Mouse (Mus musculus) limb, embryonic 12.5 days (tissue): ENCODE measurements at regions not wholly inside any gene's neighbourhood (a gene's known extent, or its start where the extent isn't known, plus 50 kb on each side); places are given as distances from the start of the nearest gene placed in this dataset.

ENCODE experiments used
- ATAC-seq: fragments of 200-750 bp; cut with Nextera tagmentation; 2 replicates; pipeline ENCODE4 v1.8.0; 2017; ENCODE audit warnings: low read depth, moderate TSS enrichment; ENCODE audit not compliant: insufficient number of reproducible peaks, insufficient read depth, low FRiP score, low TSS enrichment
- H3K27ac ChIP-seq: fragments of 300-500 bp; sonication (generic); 2 replicates; pipeline ENCODE4 v1.5.1; 2016; ENCODE audit warnings: mild to moderate bottlenecking, moderate library complexity
- H3K27me3 ChIP-seq: fragments of 300-500 bp; sonication (generic); 2 replicates; pipeline ENCODE4 v1.6.1; 2016; ENCODE audit warnings: mild to moderate bottlenecking, moderate library complexity
- H3K36me3 ChIP-seq: fragments of 300-500 bp; sonication (generic); 2 replicates; pipeline ENCODE4 v1.6.1; 2016; ENCODE audit warnings: mild to moderate bottlenecking, moderate library complexity
- H3K4me1 ChIP-seq: fragments of 300-500 bp; sonication (generic); replicated peaks from 2 replicates; pipeline ENCODE4 v1.6.1; 2016
- H3K4me2 ChIP-seq: fragments of 300-500 bp; sonication (generic); 2 replicates; pipeline ENCODE4 v1.6.1; 2016; ENCODE audit warnings: mild to moderate bottlenecking, moderate library complexity
- H3K4me3 ChIP-seq: fragments of 300-500 bp; sonication (generic); replicated peaks from 2 replicates; pipeline ENCODE4 v1.5.1; 2016; ENCODE audit warnings: mild to moderate bottlenecking
- H3K9ac ChIP-seq: fragments of 300-500 bp; sonication (generic); replicated peaks from 2 replicates; pipeline ENCODE4 v1.6.1; 2016; ENCODE audit warnings: mild to moderate bottlenecking, moderate library complexity
- H3K9me3 ChIP-seq: fragments of 300-500 bp; sonication (generic); 2 replicates; pipeline ENCODE4 v1.6.1; 2016; ENCODE audit warnings: mild to moderate bottlenecking, moderate library complexity
- WGBS: fragments of 180-500 bp; shearing (Covaris S2); methylation state at CpG from one replicate; pipeline ENCODE4 v1.1.7; 2016; 5-methylcytosine and 5-hydroxymethylcytosine counted together

DNA sequence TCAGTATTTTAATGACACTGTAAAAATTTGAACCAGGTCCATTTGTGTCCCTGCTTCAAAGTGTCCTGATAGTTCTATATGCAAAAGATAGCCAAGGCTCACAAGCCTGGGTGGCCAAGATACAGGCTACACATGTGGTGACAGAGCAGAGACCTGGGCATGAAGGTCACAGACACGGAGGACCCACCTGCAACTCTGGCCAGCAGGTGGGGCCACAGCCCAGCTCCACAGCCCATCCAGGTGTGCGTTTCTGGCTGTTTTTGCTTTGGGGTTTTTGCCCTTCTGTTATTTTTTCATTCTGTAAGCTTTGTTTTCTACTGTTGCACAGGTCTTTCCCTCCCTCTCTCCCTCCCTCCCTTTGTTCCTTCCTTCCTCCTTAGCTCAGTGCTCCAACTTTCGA lies 399.4 kb upstream of the Rora start:
- ATAC-seq = no peak
- no peaks in the 10 kb centered on the region for H3K36me3 ChIP-seq
- H3K4me3 ChIP-seq = no peak overlapping the region
- no peak overlapping the region for H3K9ac ChIP-seq
- H3K4me2 ChIP-seq = no peak overlapping the region
- H3K27me3 ChIP-seq = no peaks in the 10 kb centered on the region
- no peaks in the 10 kb centered on the region for H3K9me3 ChIP-seq
- WGBS = 58% methylated on average over 3 of the region's 3 CpGs
- H3K27ac ChIP-seq = no peak overlapping the region
- 0 out of 2 replicates have a peak, but pooled peaks cover under 1% of the 10 kb centered on the region for H3K4me1 ChIP-seq

DNA sequence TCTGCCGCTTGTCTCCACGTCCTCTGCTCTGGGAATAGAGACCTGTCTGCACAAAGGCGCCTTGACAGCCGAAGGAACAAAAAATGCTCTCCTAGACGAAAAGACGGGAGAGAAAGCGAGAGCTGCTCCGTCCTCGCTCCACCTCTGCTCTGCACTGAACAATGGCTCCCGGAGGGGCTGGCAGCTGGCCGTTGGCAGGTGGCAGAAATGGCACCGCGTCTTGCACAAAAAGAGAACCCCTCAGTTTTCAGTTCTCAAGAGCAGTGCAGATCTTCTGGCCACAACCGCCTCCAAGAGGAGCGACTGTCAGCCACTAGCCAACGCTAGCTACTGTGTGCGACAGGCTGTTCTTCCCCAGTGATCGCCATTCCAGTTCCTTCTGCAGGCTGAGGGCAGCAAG lies 385.0 kb upstream of the Rora start:
- Histone ChIP-seq H3K27ac (no peak overlapping the region), H3K4me2 (no peak overlapping the region), H3K4me1 (no peaks in the 10 kb centered on the region), H3K9me3 (no peaks in the 10 kb centered on the region), H3K27me3 (no peaks in the 10 kb centered on the region), H3K36me3 (no peaks in the 10 kb centered on the region), H3K4me3 (no peak overlapping the region), H3K9ac (no peak overlapping the region)
- WGBS = 87% methylated on average over 18 of the region's 18 CpGs
- no peak for ATAC-seq

DNA sequence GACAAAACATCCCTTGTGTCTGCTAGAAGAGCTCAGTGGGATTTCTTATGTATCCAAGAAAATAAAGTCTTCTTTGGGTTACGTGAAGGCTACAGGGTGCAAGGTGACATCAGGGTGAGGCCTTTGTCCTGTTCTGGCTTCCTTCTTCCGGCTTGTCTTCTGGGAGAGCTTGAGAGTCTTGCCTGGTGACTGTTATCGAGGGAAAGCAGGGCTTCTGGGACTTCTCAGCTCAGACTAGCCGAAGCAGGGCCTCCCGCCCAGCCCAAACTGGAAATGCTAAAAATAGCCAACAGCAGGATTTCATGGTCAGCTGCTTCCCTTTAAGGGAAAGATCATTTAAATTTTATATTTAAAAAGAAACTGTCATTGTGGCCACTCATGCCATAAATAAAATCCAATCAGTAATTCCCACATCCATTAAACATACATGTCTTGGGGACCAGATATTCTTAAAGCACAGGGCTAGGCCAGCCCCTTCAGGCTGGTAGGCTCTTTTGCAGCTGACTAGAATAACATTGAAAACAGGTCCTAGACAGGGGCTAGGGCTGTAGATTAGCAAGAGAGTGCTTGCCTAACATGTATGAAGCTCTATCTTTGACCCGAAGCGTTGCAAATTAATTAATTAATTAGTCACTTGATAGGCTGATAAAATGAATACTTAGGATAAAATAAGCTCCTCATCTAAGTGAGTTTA lies 351.2 kb upstream of the Rora start:
- Histone ChIP-seq H3K9ac (no peak overlapping the region), H3K9me3 (no peaks in the 10 kb centered on the region), H3K4me3 (no peak overlapping the region), H3K27ac (no peak overlapping the region), H3K4me1 (no peaks in the 10 kb centered on the region), H3K4me2 (no peak overlapping the region), H3K36me3 (no peaks in the 10 kb centered on the region), H3K27me3 (peaks cover 3% of the 10 kb centered on the region; the same call in 1 of the 2 replicates)
- 73% methylated on average over 7 of the region's 7 CpGs for WGBS
- no peak for ATAC-seq

DNA sequence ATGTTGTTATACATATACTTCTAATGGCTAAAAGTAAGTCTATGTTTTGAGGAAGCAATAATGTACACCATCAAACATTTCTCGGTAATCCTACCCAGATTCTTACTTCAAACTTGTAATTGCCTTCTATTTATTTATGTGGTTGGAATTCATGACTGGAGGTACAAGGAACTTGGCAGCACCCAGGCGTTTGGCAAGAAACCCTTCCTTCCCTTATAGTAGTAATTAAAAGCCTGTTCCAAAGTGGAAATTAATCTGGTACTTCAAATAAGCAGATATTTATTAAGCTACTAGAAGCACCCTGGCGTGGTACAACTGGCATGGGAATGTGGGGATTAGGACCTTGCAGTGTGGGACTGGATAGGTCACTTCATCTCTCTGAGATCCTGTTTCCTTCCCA lies 322.9 kb upstream of the Rora start:
- no peak overlapping the region for H3K9ac ChIP-seq
- no peaks in the 10 kb centered on the region for H3K36me3 ChIP-seq
- H3K27me3 ChIP-seq = no peaks in the 10 kb centered on the region
- no peak for ATAC-seq
- no peak overlapping the region for H3K4me3 ChIP-seq
- no peak overlapping the region for H3K4me2 ChIP-seq
- no peaks in the 10 kb centered on the region for H3K9me3 ChIP-seq
- no peak overlapping the region for H3K27ac ChIP-seq
- H3K4me1 ChIP-seq = no peaks in the 10 kb centered on the region
- WGBS = 72% methylated on average over 3 of the region's 3 CpGs

DNA sequence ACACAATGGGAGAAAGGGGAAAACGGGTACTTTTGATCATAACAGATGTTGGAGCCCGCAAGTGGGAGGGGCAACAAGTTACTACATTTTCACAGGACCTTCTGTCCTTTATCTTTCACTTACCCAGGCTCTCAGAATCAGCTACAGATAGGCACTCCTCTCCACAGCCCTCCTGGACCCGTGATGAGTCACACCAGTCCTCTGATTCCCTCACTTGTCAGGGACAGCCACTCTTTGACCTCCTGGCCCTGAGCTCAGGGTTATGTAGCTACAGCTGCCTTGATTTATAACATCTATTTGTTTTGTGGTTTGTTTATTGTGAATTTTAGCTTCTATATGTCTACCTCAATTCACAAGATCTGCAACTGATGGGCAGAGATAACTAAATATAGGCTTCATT lies 312.7 kb upstream of the Rora start:
- H3K27me3 ChIP-seq = 0 out of 2 replicates have a peak, but pooled peaks cover 3% of the 10 kb centered on the region
- 53% methylated on average over 3 of the region's 3 CpGs for WGBS
- no peak overlapping the region for H3K4me2 ChIP-seq
- H3K27ac ChIP-seq = no peak overlapping the region
- H3K9me3 ChIP-seq = no peaks in the 10 kb centered on the region
- H3K36me3 ChIP-seq = no peaks in the 10 kb centered on the region
- ATAC-seq = no peak
- no peaks in the 10 kb centered on the region for H3K4me1 ChIP-seq
- H3K9ac ChIP-seq = no peak overlapping the region
- no peak overlapping the region for H3K4me3 ChIP-seq

DNA sequence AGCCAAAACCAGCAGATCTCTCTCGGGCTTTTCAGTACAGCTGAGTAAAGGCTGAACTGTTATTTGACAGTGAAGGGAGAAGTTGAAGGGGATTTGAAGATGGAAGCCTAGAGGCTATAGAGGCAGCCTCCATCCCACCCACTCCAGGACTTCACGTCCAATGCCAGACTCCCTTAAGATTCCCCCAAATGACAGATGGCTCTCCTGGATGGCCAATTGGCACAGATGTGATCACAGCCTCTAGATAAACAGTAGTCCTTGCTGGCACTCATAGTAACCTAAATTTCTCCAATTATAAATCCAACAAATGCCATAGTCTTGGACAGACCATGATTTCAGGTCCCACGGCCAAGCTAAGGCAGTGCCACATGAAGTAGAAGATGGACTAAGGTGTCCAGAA lies 312.1 kb upstream of the Rora start:
- ATAC-seq = no peak
- no peak overlapping the region for H3K4me3 ChIP-seq
- H3K9ac ChIP-seq = no peak overlapping the region
- 0 out of 2 replicates have a peak, but pooled peaks cover 3% of the 10 kb centered on the region for H3K27me3 ChIP-seq
- no peaks in the 10 kb centered on the region for H3K4me1 ChIP-seq
- WGBS = 81% methylated on average over 3 of the region's 3 CpGs
- H3K9me3 ChIP-seq = no peaks in the 10 kb centered on the region
- H3K4me2 ChIP-seq = no peak overlapping the region
- H3K36me3 ChIP-seq = no peaks in the 10 kb centered on the region
- no peak overlapping the region for H3K27ac ChIP-seq

DNA sequence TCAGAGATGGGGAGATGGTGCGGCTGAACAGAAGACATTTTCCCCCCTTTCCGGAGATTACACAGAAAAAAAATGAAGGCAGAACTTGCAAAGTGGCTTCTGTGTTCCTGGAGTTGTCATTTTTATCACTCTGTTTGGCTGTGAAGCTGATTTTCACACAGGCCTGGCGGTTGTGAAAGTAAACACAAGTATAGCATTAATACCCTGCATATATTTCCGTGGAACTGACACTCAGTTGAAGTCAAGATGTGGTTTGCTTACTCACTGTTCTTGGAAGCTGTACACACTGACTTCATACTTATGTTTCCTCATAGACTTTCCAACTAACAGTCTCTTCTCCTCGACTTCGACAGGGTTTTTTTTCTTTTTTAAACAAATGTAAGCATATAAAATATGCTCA lies 306.2 kb upstream of the Rora start:
- ATAC-seq = no peak
- Histone ChIP-seq H3K9ac (no peak overlapping the region), H3K36me3 (no peaks in the 10 kb centered on the region), H3K9me3 (no peaks in the 10 kb centered on the region), H3K4me3 (no peak overlapping the region), H3K27me3 (no peaks in the 10 kb centered on the region), H3K27ac (no peak overlapping the region), H3K4me1 (no peaks in the 10 kb centered on the region), H3K4me2 (no peak overlapping the region)
- WGBS = 87% methylated on average over 6 of the region's 6 CpGs

DNA sequence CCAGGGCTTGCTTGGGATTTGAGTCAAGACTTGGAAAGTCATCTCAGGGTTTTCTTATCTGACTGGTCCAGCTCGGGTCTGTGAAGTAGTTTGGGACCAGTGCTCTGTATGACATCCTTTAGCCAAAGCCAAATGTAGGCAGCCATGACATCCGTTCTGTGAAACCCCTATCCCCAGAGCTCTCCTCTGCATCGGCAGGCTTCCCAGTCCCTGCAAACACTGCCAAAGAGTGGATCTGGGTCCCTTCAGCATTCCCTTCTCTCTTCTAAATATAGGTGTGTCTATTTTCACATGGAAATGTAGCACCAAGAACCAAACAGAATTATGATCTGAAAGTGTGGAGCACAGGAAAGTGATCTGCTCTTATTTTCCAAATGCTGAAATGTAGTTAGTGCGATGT lies 302.1 kb upstream of the Rora start:
- no peaks in the 10 kb centered on the region for H3K9me3 ChIP-seq
- H3K9ac ChIP-seq = no peak overlapping the region
- H3K36me3 ChIP-seq = no peaks in the 10 kb centered on the region
- H3K27me3 ChIP-seq = no peaks in the 10 kb centered on the region
- WGBS = 78% methylated on average over 4 of the region's 4 CpGs
- no peaks in the 10 kb centered on the region for H3K4me1 ChIP-seq
- no peak overlapping the region for H3K4me3 ChIP-seq
- H3K4me2 ChIP-seq = no peak overlapping the region
- H3K27ac ChIP-seq = no peak overlapping the region
- ATAC-seq = no peak

DNA sequence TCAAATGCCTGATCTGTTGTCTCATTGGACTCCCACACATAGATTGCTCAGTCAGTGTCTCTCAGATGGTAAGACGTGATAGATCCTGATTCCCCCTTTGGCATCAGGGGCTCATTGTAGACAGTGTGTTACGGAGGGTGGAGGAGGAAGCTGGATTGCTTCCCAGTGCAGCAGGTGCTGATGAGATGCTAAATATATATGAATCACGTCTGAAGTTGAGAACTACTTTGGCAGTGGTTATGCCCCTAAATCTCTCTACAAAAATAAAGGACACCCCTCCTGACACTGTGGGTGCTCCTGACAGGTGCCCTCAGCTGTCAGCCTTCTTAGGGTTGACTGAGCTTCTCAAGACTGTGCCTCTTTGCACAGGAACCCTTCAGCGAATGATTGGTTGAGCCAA lies 299.1 kb upstream of the Rora start:
- H3K27ac ChIP-seq = no peak overlapping the region
- H3K4me1 ChIP-seq = no peaks in the 10 kb centered on the region
- H3K9me3 ChIP-seq = no peaks in the 10 kb centered on the region
- H3K4me3 ChIP-seq = no peak overlapping the region
- WGBS = 85% methylated on average over 4 of the region's 4 CpGs
- H3K27me3 ChIP-seq = no peaks in the 10 kb centered on the region
- H3K9ac ChIP-seq = no peak overlapping the region
- no peak overlapping the region for H3K4me2 ChIP-seq
- no peaks in the 10 kb centered on the region for H3K36me3 ChIP-seq
- ATAC-seq = no peak

DNA sequence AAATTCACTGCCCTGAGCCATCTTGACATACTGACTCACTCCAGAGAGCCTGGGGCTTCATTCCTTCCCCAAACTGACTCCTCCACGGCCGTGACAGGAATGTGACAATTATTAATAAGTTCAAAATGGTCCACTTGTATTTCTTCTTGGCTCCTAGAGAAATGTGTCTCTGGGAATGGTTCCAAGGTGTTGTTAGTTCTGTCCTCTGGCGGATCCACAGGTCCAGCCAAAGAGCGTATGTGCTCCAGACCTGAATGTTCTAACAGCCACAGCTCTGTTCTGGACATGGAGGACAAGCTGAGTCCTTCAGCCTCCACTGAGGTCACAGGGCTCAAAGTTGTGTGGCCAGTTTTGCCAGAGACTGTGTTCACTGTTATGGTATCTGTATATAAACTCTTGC lies 297.5 kb upstream of the Rora start:
- H3K27ac ChIP-seq = no peak overlapping the region
- H3K9ac ChIP-seq = no peak overlapping the region
- ATAC-seq = no peak
- H3K4me3 ChIP-seq = no peak overlapping the region
- no peaks in the 10 kb centered on the region for H3K4me1 ChIP-seq
- no peaks in the 10 kb centered on the region for H3K27me3 ChIP-seq
- H3K36me3 ChIP-seq = no peaks in the 10 kb centered on the region
- H3K4me2 ChIP-seq = no peak overlapping the region
- WGBS = 84% methylated on average over 4 of the region's 4 CpGs
- no peaks in the 10 kb centered on the region for H3K9me3 ChIP-seq

DNA sequence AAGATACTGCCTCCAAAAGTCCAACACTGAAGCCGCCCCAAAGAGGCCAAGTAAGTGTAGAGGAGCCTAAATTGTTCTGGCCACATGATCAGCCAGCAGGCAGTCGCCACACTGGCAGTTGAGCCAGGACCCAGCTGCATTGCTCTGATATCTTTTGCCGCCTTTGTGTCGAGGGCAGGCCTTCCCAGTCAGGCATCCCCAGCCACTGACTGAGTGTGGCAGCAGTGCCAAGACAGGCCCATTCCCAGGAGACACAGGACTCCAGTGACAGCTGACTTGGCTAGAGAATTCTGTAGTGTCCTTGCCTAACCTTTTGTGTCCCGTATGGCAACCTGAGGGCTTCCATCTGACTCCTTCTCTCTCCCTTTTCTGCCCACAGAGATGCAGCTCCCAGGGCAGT lies 296.4 kb upstream of the Rora start:
- Histone ChIP-seq H3K27me3 (no peaks in the 10 kb centered on the region), H3K27ac (no peak overlapping the region), H3K4me1 (no peaks in the 10 kb centered on the region), H3K36me3 (no peaks in the 10 kb centered on the region), H3K9ac (no peak overlapping the region), H3K4me3 (no peak overlapping the region), H3K9me3 (no peaks in the 10 kb centered on the region), H3K4me2 (no peak overlapping the region)
- WGBS = 77% methylated on average over 5 of the region's 5 CpGs
- ATAC-seq = no peak

DNA sequence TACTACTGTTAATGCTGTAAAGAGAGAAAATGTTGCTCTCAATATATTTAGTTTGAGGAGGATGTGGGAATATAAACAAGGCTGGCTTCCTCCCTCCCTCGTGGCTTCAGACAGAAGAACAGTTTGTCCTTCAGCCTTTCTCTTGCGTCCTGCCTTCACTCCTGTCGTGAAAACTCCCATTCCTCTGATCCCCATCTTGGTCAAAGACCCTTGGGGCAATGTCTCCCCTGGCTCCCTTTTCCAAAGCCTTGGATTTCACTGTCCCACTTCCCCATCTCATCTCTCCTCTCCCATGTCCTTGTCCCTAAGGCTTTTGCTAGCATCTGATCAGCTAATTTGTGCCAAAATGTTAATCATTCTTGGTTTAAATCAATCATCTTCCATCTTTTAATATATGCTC lies 286.6 kb upstream of the Rora start:
- no peak for ATAC-seq
- Histone ChIP-seq H3K27ac (no peak overlapping the region), H3K36me3 (no peaks in the 10 kb centered on the region), H3K4me1 (no peaks in the 10 kb centered on the region), H3K27me3 (no peaks in the 10 kb centered on the region), H3K9me3 (no peaks in the 10 kb centered on the region), H3K4me2 (no peak overlapping the region), H3K4me3 (no peak overlapping the region), H3K9ac (no peak overlapping the region)
- 75% methylated on average over 3 of the region's 3 CpGs for WGBS
